In genomic region chr4:141387093-141387784, GRCm38 (mm10) we compare ENCODE assay signal across 8 mouse cellular contexts. TPM values are rescaled to one million over a fixed set of nuclear protein-coding genes. Genes with fewer than 3 reads are reported as not detected.
DNase-seq lines count a peak whose midpoint lies in the region; TF ChIP-seq lines count a peak whose summit lies in the region.
"Had no signal": no experiment of that assay in that cellular context is flagged by ENCODE, and none has a peak within 500 bp of the region (broad histone marks: within the 10 kb centered on the region; RNA-seq: fewer than 3 reads in every experiment).

No protein-coding gene starts in this region.

- H3K27ac ChIP-seq in CH12.LX (ENCODE audit: insufficient read depth, low read depth) = no peak overlapping the region
- no peak overlapping the region for H3K27ac ChIP-seq in layer of hippocampus, adult 2 months
- H3K27ac ChIP-seq: limb, embryonic 13.5 days had no signal

- no peak for TF ChIP-seq POLR2A in CH12.LX (IDR thresholded peaks at IDR 0.05; ENCODE audit: low read depth, low read length)

- peak; percentile 86 for TF ChIP-seq RAD21 in CH12.LX (IDR thresholded peaks at IDR 0.05; ENCODE audit: low read depth, low read length)

- H3K27me3 ChIP-seq in CH12.LX (replicated peaks) = peaks cover 50% of the 10 kb centered on the region

- no peaks in the 10 kb centered on the region for H3K36me3 ChIP-seq in CH12.LX (replicated peaks in 1 of 2; ENCODE audit: control insufficient read depth in 1 of 2, insufficient read depth in 1 of 2, low read length in 1 of 2)
- H3K36me3 ChIP-seq: limb, embryonic 13.5 days had no signal

- dilution Hi-C loops in CH12.LX (cut with MboI; ENCODE audit: extremely low pct_ligation_motif_present, extremely low pct_unique_long_range_greater_than_20kb, low sequenced_read_pairs) = no loop called here

- H3K79me2 ChIP-seq in CH12.LX (replicated peaks; ENCODE audit: control insufficient read depth, extremely low read depth, insufficient read depth, poor library complexity, severe bottlenecking) = no peaks in the 10 kb centered on the region

- no peak overlapping the region for H3K9ac ChIP-seq in CH12.LX (ENCODE audit: insufficient read depth, low read depth)
- H3K9ac ChIP-seq: limb, embryonic 13.5 days had no signal

- no peak for TF ChIP-seq EP300 in CH12.LX (IDR thresholded peaks at IDR 0.05; ENCODE audit: low read length)

- no peaks in the 10 kb centered on the region for H3K9me3 ChIP-seq in CH12.LX (replicated peaks; ENCODE audit: low read length)
- H3K9me3 ChIP-seq: limb, embryonic 13.5 days had no signal

- in situ Hi-C loops in CH12.LX (cut with MboI; ENCODE audit: low pct_ligation_motif_present, low pct_unique_long_range_greater_than_20kb, low sequenced_read_pairs) = no loop called here

- no peak overlapping the region for H3K4me3 ChIP-seq in CH12.LX (replicated peaks in 1 of 3; ENCODE audit: low read depth in 2 of 3, low read length in 2 of 3, poor library complexity in 1 of 3)
- no peak overlapping the region for H3K4me3 ChIP-seq in layer of hippocampus, adult 2 months
- H3K4me3 ChIP-seq: limb, embryonic 13.5 days had no signal

- peak; percentile 62 to 89 for TF ChIP-seq CTCF in CH12.LX (conservative IDR thresholded peaks at IDR 0.05 in 1 of 2, IDR thresholded peaks at IDR 0.05 in 1 of 2; ENCODE audit: low read depth in 2 of 2, low read length in 2 of 2)
- peak; percentile 88 for TF ChIP-seq CTCF in layer of hippocampus, adult 2 months (conservative IDR thresholded peaks at IDR 0.05)

- H3K4me2 ChIP-seq in CH12.LX (ENCODE audit: insufficient read depth, low read depth, poor library complexity, severe bottlenecking) = no peak overlapping the region
- H3K4me2 ChIP-seq: limb, embryonic 13.5 days had no signal

- H3K4me1 ChIP-seq in CH12.LX (ENCODE audit: control insufficient read depth in 1 of 2, insufficient read depth in 2 of 2) = peaks cover 0 to 8% of the 10 kb centered on the region in 2 experiments; a peak in 3 of 4 replicates

- DNase-seq in CH12.LX (ENCODE audit: extremely low read depth) = peak; percentile 81
- DNase-seq in R1 (ENCODE audit: low read depth, low spot score) = peak; percentile 77
- peak; percentile 52 to 78 for DNase-seq in cerebellum, postnatal 4 days (ENCODE audit: low spot score in 2 of 2)
- DNase-seq in gastrocnemius, postnatal 10 days = peak; percentile 80
- peak; percentile 37 to 72 for DNase-seq in layer of hippocampus, adult 2 months (ENCODE audit: low spot score in 2 of 2)
- peak; percentile 91 for DNase-seq in lung, postnatal 36 days
- peak; percentile 66 to 81 for DNase-seq in right cerebral cortex, postnatal 10 days (ENCODE audit: low spot score in 2 of 2)

TF ChIP-seq in CH12.LX, 34 proteins besides CTCF, POLR2A, EP300 and RAD21:
- TF ChIP-seq SMC3 (IDR thresholded peaks at IDR 0.05; ENCODE audit: low read depth, low read length) = peak; percentile 66
- no peak for TF ChIP-seq BHLHE40 (IDR thresholded peaks at IDR 0.05; ENCODE audit: low read depth, low read length)
TF ChIP-seq in CH12.LX: peak in this region for 1.

RNA-seq across cellular contexts. Expression of gene Clcnka, which starts 11.3 kb away (rescaled TPM):
- total RNA-seq in CH12.LX (2012; rRNA removed) = not detected in 2 replicates
- total RNA-seq in CH12.LX (2014; rRNA removed) = not detected in 2 replicates
- not detected in 2 replicates for polyA plus RNA-seq in CH12.LX (2012; ENCODE audit: insufficient read length, low read depth)
- 1 to 10 TPM; 1.2 to 1.3 TPM for total RNA-seq in gastrocnemius, postnatal 10 days (2021)
- total RNA-seq in layer of hippocampus, adult 2 months (2021) = not detected

RNA-seq across cellular contexts. Expression of gene Fam131c, which starts 19.2 kb away (rescaled TPM):
- total RNA-seq in CH12.LX (2012; rRNA removed) (not detected in 2 replicates), CH12.LX (2014; rRNA removed) (not detected in 2 replicates)
- not detected in 2 replicates for polyA plus RNA-seq in CH12.LX (2012; ENCODE audit: insufficient read length, low read depth)
- under 1 TPM in 1 of 2 experiments, not detected in 1; 0.16 TPM for total RNA-seq in gastrocnemius, postnatal 10 days (2021)
- total RNA-seq in layer of hippocampus, adult 2 months (2021) = 1 to 10 TPM; 2.5 to 2.6 TPM

RNA-seq across cellular contexts. Expression of gene Clcnkb, which starts 28.6 kb away (rescaled TPM):
- total RNA-seq in CH12.LX (2012; rRNA removed) (0.51 and 1.1 TPM in 2 replicates), CH12.LX (2014; rRNA removed) (0.08 TPM in 2 replicates)
- 0.24 and 0.42 TPM in 2 replicates for polyA plus RNA-seq in CH12.LX (2012; ENCODE audit: insufficient read length, low read depth)
- total RNA-seq in gastrocnemius, postnatal 10 days (2021) = under 1 TPM; 0.09 to 0.45 TPM
- not detected for total RNA-seq in layer of hippocampus, adult 2 months (2021)
- polyA plus RNA-seq: limb, embryonic 13.5 days had no signal

RNA-seq across cellular contexts. Expression of gene Hspb7, which starts 33.3 kb away (rescaled TPM):
- total RNA-seq in CH12.LX (2012; rRNA removed) (0.04 TPM in 1 of 2 replicates, not detected in the other), CH12.LX (2014; rRNA removed) (not detected in 2 replicates)
- not detected in 2 replicates for polyA plus RNA-seq in CH12.LX (2012; ENCODE audit: insufficient read length, low read depth)
- total RNA-seq in gastrocnemius, postnatal 10 days (2021) = 100 to 1,000 TPM; 200 to 208 TPM
- under 1 TPM in 1 of 2 experiments, not detected in 1; 0.12 TPM for total RNA-seq in layer of hippocampus, adult 2 months (2021)

RNA-seq across cellular contexts. Expression of gene Srarp, which starts 48.7 kb away (rescaled TPM):
- not detected in 2 replicates for total RNA-seq in CH12.LX (2012; rRNA removed)
- not detected in 2 replicates for total RNA-seq in CH12.LX (2014; rRNA removed)
- not detected in 2 replicates for polyA plus RNA-seq in CH12.LX (2012; ENCODE audit: insufficient read length, low read depth)
- not detected for total RNA-seq in gastrocnemius, postnatal 10 days (2021)
- total RNA-seq in layer of hippocampus, adult 2 months (2021) = 1 to 10 TPM; 4.1 to 5.3 TPM
- polyA plus RNA-seq: limb, embryonic 13.5 days had no signal
